In genomic region chr10:14482483-14482882, GRCm38 (mm10) we compare ENCODE assay signal across 8 mouse cellular contexts.
DNase-seq lines count a peak whose midpoint lies in the region; ATAC-seq and TF ChIP-seq lines count a peak whose summit lies in the region.
"Had no signal": no experiment of that assay in that cellular context is flagged by ENCODE, and none has a peak within 500 bp of the region (broad histone marks: within the 10 kb centered on the region; RNA-seq: fewer than 3 reads in every experiment).

No protein-coding gene starts in this region.

- H3K9me3 ChIP-seq in midbrain, embryonic 11.5 days (ENCODE audit: control insufficient read depth, low read length) = no peaks in the 10 kb centered on the region
- no peaks in the 10 kb centered on the region for H3K9me3 ChIP-seq in midbrain, embryonic 10.5 days (replicated peaks)
- H3K9me3 ChIP-seq in hindbrain, embryonic 11.5 days (ENCODE audit: control insufficient read depth, low read length) = no peaks in the 10 kb centered on the region
- H3K9me3 ChIP-seq in midbrain, embryonic 12.5 days = no peaks in the 10 kb centered on the region
- H3K9me3 ChIP-seq: liver, embryonic 13.5 days had no signal

- no peak for DNase-seq in midbrain, embryonic 11.5 days (ENCODE audit: low spot score, missing footprints)
- DNase-seq in midbrain, embryonic 10.5 days (ENCODE audit: low spot score) = no peak
- DNase-seq in hindbrain, embryonic 11.5 days (ENCODE audit: low spot score) = peak; percentile 15
- no peak for DNase-seq in thymus, postnatal 4 days
- DNase-seq in natural killer cell, adult 2 months (ENCODE audit: low spot score in 2 of 2) = no peak
- no peak for DNase-seq in thymus, adult 2 months
- DNase-seq: liver, embryonic 13.5 days had no signal

- no peak for TF ChIP-seq POLR2A in thymus, adult 2 months (IDR thresholded peaks at IDR 0.05; ENCODE audit: control insufficient read depth, extremely low read depth, insufficient read depth, low read length, poor library complexity)

- H3K9ac ChIP-seq in midbrain, embryonic 11.5 days (ENCODE audit: low read length) = no peak overlapping the region
- no peak overlapping the region for H3K9ac ChIP-seq in hindbrain, embryonic 11.5 days (ENCODE audit: low read depth, low read length)
- H3K9ac ChIP-seq in midbrain, embryonic 12.5 days (replicated peaks) = no peak overlapping the region
- H3K9ac ChIP-seq: liver, embryonic 13.5 days had no signal

- no peaks in the 10 kb centered on the region for H3K36me3 ChIP-seq in midbrain, embryonic 11.5 days (ENCODE audit: control insufficient read depth, insufficient read depth, low read length)
- H3K36me3 ChIP-seq in midbrain, embryonic 10.5 days = no peaks in the 10 kb centered on the region
- H3K36me3 ChIP-seq in hindbrain, embryonic 11.5 days (ENCODE audit: control insufficient read depth, insufficient read depth, low read length) = no peaks in the 10 kb centered on the region
- no peaks in the 10 kb centered on the region for H3K36me3 ChIP-seq in midbrain, embryonic 12.5 days
- no peaks in the 10 kb centered on the region for H3K36me3 ChIP-seq in thymus, adult 2 months (ENCODE audit: control insufficient read depth, insufficient read depth, low read length)
- H3K36me3 ChIP-seq: liver, embryonic 13.5 days had no signal

- no peak overlapping the region for H3K27ac ChIP-seq in midbrain, embryonic 11.5 days (ENCODE audit: low read depth, low read length)
- no peak overlapping the region for H3K27ac ChIP-seq in midbrain, embryonic 10.5 days (replicated peaks)
- H3K27ac ChIP-seq in hindbrain, embryonic 11.5 days (ENCODE audit: low read depth, low read length) = no peak overlapping the region
- H3K27ac ChIP-seq in midbrain, embryonic 12.5 days (replicated peaks) = no peak overlapping the region
- H3K27ac ChIP-seq in thymus, adult 2 months (ENCODE audit: control insufficient read depth, insufficient read depth, low read length) = no peak overlapping the region
- H3K27ac ChIP-seq: liver, embryonic 13.5 days had no signal

- TF ChIP-seq CTCF in thymus, adult 2 months (IDR thresholded peaks at IDR 0.05; ENCODE audit: borderline replicate concordance, control insufficient read depth, extremely low read depth, insufficient read depth, low read length, poor library complexity) = no peak

- H3K4me2 ChIP-seq in midbrain, embryonic 11.5 days = no peak overlapping the region
- H3K4me2 ChIP-seq in hindbrain, embryonic 11.5 days (replicated peaks; ENCODE audit: low read depth, low read length) = no peak overlapping the region
- H3K4me2 ChIP-seq in midbrain, embryonic 12.5 days (replicated peaks) = no peak overlapping the region
- H3K4me2 ChIP-seq: liver, embryonic 13.5 days had no signal

- H3K27me3 ChIP-seq in midbrain, embryonic 11.5 days (ENCODE audit: control insufficient read depth, insufficient read depth, low read length) = no peaks in the 10 kb centered on the region
- H3K27me3 ChIP-seq in midbrain, embryonic 10.5 days (ENCODE audit: low read depth, poor library complexity, severe bottlenecking) = no peaks in the 10 kb centered on the region
- no peaks in the 10 kb centered on the region for H3K27me3 ChIP-seq in hindbrain, embryonic 11.5 days (ENCODE audit: control insufficient read depth, insufficient read depth, low read length)
- H3K27me3 ChIP-seq in midbrain, embryonic 12.5 days = no peaks in the 10 kb centered on the region
- no peaks in the 10 kb centered on the region for H3K27me3 ChIP-seq in thymus, adult 2 months (ENCODE audit: control insufficient read depth, insufficient read depth, low read length)
- H3K27me3 ChIP-seq: liver, embryonic 13.5 days had no signal

- ATAC-seq in midbrain, embryonic 11.5 days (ENCODE audit: low FRiP score) = peak; percentile 50; the same call in 1 of the 2 replicates
- peak; percentile 69 for ATAC-seq in hindbrain, embryonic 11.5 days (ENCODE audit: low FRiP score)
- peak; percentile 49; the same call in 1 of the 2 replicates for ATAC-seq in midbrain, embryonic 12.5 days (ENCODE audit: low FRiP score, low read depth)

- H3K4me3 ChIP-seq in midbrain, embryonic 11.5 days (ENCODE audit: low read depth, low read length) = no peak overlapping the region
- H3K4me3 ChIP-seq in midbrain, embryonic 10.5 days = no peak overlapping the region
- no peak overlapping the region for H3K4me3 ChIP-seq in hindbrain, embryonic 11.5 days (ENCODE audit: low read depth, low read length)
- H3K4me3 ChIP-seq in midbrain, embryonic 12.5 days = no peak overlapping the region
- no peak overlapping the region for H3K4me3 ChIP-seq in thymus, adult 2 months (ENCODE audit: control insufficient read depth, insufficient read depth, low read length)
- H3K4me3 ChIP-seq: liver, embryonic 13.5 days had no signal

- no peaks in the 10 kb centered on the region for H3K4me1 ChIP-seq in midbrain, embryonic 11.5 days (ENCODE audit: control insufficient read depth, insufficient read depth, low read length)
- no peaks in the 10 kb centered on the region for H3K4me1 ChIP-seq in midbrain, embryonic 10.5 days
- H3K4me1 ChIP-seq in hindbrain, embryonic 11.5 days (replicated peaks; ENCODE audit: control insufficient read depth, insufficient read depth, low read length) = no peaks in the 10 kb centered on the region
- no peaks in the 10 kb centered on the region for H3K4me1 ChIP-seq in midbrain, embryonic 12.5 days
- H3K4me1 ChIP-seq in thymus, adult 2 months (replicated peaks; ENCODE audit: control insufficient read depth, insufficient read depth, low read length) = no peaks in the 10 kb centered on the region
- H3K4me1 ChIP-seq: liver, embryonic 13.5 days had no signal

- WGBS in midbrain, embryonic 11.5 days = 49% methylated on average over 5 of the region's 5 CpGs
- 46% methylated on average over 5 of the region's 5 CpGs for WGBS in midbrain, embryonic 10.5 days
- WGBS in hindbrain, embryonic 11.5 days = 34% methylated on average over 5 of the region's 5 CpGs
- 42% methylated on average over 5 of the region's 5 CpGs for WGBS in midbrain, embryonic 12.5 days
- 87% methylated on average over 5 of the region's 5 CpGs for WGBS in thymus, adult 2 months
